Mouse (Mus musculus) kidney, adult 18-20 months (tissue): Measurements from ENCODE around the gene Efhd1.
A peak's percentile ranks its signal among the peaks of the same experiment; 100 is the strongest.

Source experiments
- DNase-seq: peaks from one replicate; pipeline ENCODE4 v3.0.0; 2021

Efhd1 gene

GRCm38 (mm10) chr1:87312681-87313080 is 48.5 kb downstream of the Efhd1 start:
- no peak for DNase-seq

DNA sequence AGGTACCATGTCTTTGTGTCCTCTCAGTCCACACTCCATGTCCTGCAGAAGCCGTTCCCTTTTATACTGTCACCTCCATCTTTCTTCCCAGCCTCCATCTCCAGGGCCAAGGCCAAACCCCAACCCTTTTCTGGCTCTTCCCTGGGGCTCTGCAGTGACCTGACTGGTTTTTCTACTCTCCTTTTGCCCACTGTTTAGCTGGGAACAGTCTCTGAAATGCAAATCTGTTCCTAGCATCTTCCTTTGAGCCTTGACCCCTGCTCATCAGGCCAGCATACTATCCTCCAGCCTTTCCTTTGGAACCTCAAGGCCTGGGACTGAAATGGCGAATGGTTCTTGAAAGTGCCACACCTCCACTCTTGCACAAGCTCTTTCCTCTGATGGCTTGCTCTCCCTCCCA is 49.0 kb downstream of the Efhd1 start:
- no peak for DNase-seq

GRCm38 (mm10) chr1:87313843-87314570 is 49.8 kb downstream of the Efhd1 start:
- no peak for DNase-seq

GRCm38 (mm10) chr1:87315431-87315830 is 51.3 kb downstream of the Efhd1 start:
- no peak for DNase-seq

- no peak for DNase-seq
Measured at GRCm38 (mm10) chr1:87315894-87316293, 51.7 kb downstream of the Efhd1 start.

DNA sequence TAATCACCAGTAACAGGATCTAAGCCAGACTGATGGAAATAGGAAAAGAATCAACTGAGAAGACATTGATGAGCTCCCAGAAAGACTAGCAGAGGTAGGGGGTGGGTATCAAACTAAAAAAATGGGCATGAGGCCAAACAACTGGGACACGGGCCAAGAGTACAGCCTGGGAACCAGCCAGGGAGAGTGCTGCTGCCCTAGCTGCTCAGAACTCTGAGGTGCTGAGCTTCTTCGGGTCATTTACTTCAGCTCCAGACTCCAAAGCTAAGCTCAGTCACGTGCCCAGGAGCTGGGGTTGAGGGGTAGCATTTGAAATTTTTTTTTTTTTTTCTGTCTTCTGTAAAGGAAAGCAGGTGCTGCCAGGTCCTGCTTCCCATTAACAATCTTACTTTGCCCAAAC is 52.5 kb downstream of the Efhd1 start:
- peak; percentile 90 for DNase-seq

DNA sequence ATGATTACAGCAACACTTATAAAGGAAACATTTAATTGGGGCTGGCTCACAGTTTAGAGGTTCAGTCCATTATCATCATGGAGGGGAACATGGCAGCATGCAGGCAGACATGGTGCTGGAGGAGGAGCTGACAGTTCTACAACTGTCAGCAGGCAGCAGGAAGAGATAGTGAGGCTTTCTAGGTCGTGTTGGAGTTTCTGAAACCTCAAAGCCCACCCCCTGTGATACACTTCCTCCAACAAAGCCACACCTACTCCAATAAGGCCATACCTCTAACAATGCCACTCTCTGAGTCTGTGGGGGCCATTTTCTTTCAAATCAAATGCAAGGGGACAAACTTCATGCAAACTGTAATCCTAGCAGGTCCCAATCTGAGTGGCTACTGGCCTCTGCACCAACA is 56.9 kb downstream of the Efhd1 start:
- DNase-seq, result no peak

GRCm38 (mm10) chr1:87322778-87323177 is 58.6 kb downstream of the Efhd1 start:
- no peak for DNase-seq

DNA sequence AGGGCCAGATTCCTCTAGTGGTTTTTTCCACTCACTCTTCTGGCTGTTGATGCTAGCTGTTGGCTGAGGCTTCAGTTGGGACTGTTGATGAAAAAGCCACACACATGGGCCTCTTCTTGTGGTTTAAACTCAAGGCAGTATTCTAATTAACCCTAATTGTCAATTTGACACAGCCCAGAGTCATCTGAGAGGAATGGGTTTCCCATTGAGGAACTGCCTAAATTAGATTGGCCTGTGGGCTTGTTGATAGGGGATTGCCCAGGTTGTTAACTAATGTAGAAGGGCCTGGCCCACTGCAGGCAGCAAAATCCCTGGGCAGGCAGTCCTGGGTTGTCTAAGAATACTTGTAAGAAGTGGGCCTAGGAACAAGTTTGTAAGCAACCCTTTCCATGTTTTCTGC is 60.5 kb downstream of the Efhd1 start:
- DNase-seq, result no peak

GRCm38 (mm10) chr1:87326742-87327163 is 62.6 kb downstream of the Efhd1 start, which contains the start of gene Gigyf2:
Gene Gigyf2 (plus strand): TSS chr1:87326998.
- peak; percentile 97 for DNase-seq

GRCm38 (mm10) chr1:87327165-87327861 is 63.1 kb downstream of the Efhd1 start:
- no peak for DNase-seq

GRCm38 (mm10) chr1:87331774-87332173 is 67.6 kb downstream of the Efhd1 start:
- no peak for DNase-seq

DNA sequence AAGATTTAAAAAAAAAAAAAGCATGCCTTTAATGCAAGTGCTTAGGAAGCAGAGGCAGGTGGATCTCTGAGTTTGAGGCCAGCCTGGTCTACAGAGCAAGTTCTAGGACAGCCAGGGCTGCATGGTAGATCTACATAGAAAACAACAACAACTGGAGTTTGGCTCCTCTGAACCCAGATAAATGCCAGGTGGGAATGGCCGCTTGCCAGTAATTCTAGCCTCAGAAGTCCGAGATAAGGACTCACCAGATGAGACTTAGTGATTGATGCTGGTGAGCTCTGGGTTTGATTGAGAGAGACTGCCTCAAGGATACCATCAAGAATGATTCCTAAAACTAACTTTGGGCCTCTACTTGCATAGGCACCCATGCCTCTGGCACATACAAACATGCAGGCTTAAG is 86.4 kb downstream of the Efhd1 start:
- no peak for DNase-seq

DNA sequence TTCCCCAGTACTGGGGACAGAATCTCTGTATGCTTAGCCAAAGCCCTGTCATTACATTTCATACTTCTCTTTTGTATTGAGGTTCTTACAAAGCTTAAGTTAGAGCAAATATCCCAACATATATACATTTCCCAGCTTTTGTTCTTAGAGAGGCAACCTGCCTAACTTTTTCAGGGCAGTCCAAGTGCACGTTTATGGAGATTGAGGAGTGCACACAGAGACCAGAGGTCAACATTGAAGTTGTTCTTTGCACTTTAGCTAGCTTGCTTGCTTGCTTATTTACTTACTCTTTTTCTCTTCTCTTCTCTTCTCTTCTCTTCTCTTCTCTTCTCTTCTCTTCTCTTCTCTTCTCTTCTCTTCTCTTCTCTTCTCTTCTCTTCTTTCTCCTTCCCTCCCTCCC is 96.1 kb downstream of the Efhd1 start:
- no peak for DNase-seq
